Mouse (Mus musculus) embryo, embryonic 11 days (tissue): ENCODE data around the gene Trip12.

Experiments
- DNase-seq: peaks from one replicate; pipeline ENCODE4 v3.0.0-alpha.2; 2015

Trip12 gene

DNA sequence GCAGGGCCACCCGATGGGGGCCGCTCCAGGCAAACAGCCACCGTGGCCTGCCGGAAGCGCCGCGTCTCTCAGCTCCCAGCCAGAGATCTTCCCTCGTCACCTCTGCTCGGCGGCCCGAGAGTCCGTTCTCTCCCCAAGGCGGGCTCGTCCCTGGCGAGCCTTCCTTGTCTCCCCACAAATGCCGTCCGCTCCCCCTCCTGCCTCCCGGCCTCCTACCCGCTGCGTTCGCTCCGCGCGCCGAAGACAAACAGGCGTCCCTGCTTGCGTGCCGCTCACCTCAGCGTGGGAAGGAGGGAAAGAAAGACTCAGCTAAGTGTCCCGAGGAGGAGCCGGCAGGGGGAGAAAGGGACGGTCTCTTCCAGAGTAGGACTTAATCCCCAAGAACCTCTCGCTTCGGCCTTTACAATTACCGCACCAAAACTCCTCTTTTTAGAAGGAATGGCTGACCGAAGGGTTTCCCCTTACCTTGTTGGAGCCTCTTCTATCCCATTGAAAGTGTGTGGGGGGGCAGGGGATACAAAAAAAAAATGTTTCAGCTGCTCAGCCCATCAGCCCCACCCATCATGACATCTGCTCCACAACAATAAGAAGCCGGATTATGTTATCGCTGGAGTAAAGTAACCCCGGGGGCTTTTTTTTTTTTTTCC, at the start of gene Trip12:
TSS of gene Trip12 (minus strand) at position 499 of the 647 bp plus-strand sequence.
- DNase-seq = peak; percentile 70

GRCm38 (mm10) chr1:84890005-84890393, 49.7 kb upstream of the Trip12 start:
- DNase-seq = peak; percentile 66

GRCm38 (mm10) chr1:84889330-84890004, 49.2 kb upstream of the Trip12 start:
- DNase-seq = no peak

DNA sequence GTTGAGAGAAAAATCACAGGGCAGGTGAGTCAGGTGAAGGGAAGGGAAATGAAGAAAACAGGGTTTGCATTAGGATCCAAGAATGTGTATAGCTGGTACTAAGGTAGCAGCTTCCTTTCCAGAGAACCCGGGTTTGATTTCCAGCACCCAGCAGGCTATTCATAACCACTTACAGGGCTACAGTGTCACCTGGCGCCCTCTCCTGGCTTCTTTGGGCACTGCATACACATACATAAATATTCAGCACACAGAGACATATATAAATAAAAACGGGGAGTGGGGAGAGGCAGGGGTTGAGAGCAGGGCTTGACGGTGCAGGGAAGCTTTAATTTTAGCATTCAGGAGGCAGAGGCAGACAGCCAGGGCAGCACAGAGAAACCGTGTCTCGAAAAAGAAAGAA, 45.6 kb upstream of the Trip12 start:
- DNase-seq = no peak

GRCm38 (mm10) chr1:84885174-84885573, 44.9 kb upstream of the Trip12 start:
- no peak for DNase-seq

DNA sequence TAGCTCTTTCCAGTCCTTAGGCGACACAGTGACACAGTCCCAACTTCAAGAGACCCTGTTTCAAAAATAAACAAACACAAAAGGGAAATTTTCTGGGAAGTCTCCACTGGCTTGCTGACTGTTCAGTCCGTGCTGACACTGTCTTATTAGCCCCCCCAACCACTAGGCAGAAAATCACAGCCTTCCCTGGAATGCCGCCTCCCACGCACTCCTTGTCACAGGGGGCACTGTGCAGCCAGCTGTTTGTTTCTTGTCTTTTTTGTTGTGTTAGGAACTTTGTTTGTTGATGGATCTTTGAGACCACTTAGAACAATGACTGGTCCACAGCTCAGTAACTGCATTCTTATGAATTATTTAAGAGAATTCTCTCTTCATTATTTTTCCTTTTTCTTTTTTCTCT, 43.6 kb upstream of the Trip12 start:
- DNase-seq = no peak

- no peak for DNase-seq
Measured at GRCm38 (mm10) chr1:84882937-84883336, 42.6 kb upstream of the Trip12 start.

DNA sequence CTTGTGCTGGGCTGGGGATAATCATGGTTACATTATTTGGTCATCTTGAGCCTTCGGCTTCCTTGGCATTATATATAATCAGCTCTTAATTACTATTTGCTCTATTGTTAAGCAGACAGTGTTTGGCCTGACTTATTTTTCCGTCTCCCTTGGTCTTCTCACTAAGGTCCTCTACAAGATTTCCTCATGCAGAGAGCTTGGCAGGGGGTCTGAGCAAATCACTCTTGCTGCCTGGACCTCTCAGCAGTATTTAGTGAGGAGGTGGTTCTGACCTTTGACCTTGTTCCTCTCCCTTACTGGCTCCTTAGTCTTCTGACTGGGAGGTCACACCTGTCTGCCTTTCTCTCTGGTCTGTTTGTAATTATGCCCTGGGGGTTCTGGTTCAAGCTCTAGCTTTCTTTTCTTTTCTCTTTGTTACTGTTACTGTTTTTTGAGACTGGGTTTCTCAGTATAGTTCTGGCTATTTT, 41.8 kb upstream of the Trip12 start:
- no peak for DNase-seq

DNA sequence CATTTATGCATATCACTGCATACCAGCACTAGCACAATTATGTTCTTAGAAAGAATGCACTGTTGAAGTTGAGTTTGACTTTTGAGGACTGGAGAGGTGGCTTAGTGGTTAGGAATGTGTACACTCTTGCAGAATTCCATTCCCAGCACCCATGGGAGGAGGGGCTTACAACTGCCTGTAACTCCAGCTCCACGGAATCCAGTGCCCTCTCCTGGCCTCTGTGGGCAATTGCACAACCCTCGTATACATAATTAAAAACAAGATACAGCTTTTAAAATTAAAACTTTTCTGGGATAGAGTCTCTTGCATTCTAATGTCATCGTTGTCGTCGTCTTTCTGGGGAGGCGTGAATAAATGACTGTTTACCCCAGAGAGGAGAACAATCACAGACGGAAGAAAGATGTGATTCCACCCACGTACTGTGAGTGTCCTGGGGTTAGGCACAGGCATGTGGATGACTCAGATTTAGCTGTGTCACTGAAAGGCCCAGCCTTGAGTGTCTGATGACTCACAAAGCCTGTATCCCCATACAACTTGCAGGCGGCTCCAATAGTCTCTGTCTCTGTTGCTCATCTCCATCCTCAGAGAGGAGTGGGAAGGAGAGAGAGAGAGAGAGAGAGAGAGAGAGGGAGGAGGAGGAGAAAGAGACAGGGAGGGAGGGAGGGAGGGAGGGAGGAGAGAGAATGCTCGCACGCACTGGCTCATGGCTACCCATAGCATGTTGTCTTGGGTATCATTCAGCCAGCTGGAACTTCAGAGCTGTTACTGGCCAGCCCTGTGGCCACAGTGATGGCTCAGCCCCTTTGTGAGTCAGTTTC, 41.1 kb upstream of the Trip12 start:
- DNase-seq = no peak

DNA sequence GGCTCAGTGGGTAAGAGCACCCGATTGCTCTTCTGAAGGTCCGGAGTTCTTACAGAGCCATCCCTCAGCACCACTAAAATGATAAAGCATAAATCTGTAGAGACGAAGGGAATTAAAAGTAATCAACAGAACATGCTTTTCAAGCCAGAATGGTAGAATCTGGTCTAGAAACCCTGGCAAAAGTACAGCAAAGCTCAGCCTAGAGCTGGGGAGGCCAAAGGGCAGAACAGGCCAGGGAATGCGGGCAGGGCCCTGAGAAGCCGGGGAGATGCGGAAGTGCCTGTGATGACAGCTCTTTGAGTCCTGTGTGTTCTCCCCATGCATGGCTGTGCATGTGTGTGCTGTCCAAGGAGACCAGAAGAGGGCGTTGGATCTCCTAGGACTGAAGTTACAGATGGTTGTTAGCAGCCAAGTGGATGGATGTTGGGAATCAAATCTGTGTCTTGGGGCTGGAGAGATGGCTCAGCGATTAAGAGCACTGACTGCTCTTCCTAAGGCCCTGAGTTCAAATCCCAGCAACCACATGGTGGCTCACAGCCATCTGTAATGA, 39.3 kb upstream of the Trip12 start:
- no peak for DNase-seq

GRCm38 (mm10) chr1:84877590-84877989, 37.3 kb upstream of the Trip12 start:
- no peak for DNase-seq

GRCm38 (mm10) chr1:84872939-84873338, 32.6 kb upstream of the Trip12 start:
- DNase-seq = no peak

GRCm38 (mm10) chr1:84872105-84872504, 31.8 kb upstream of the Trip12 start:
- no peak for DNase-seq

DNA sequence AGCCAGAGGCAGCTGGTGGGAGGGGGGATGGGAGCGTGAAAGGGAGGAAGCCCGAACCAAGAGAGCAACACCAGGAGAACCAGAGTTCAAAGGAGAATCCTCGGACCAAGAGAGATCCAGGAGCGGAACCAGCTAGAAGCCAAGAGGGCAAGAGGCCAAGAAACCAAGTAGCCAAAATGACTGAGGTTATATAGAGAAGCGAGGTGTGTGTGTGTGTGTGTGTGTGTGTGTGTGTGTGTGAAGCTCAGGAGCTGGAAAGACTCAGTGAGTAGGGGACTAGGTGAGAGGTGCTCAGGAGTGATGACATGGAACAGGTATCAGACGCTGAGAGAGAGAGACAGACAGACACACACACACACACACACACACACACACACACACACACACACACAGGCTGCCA, 30.8 kb upstream of the Trip12 start:
- no peak for DNase-seq

DNA sequence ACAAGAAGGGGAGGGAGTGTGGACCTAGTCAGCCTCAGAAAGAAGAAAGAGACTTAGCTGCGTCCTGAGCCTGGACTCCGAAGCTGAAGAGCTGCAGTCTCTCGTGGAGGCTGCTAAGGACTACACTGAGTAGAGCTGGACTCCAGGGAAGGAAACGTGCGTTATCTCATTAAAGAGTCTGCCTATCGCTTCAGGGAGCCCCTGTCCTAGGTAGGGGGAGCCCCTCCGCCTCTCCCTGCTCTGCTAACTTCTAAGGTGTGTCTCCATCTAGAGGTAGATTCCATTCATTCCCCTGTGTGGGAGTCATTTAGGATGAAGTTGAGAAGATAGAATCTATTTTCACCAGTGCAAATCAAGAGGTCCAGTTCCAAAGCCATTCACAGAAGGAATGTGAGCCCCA, 29.2 kb upstream of the Trip12 start:
- DNase-seq = no peak

GRCm38 (mm10) chr1:84868841-84869240, 28.5 kb upstream of the Trip12 start:
- DNase-seq = no peak

- no peak for DNase-seq
Measured at GRCm38 (mm10) chr1:84868311-84868710, 28.0 kb upstream of the Trip12 start.

- no peak for DNase-seq
Measured at GRCm38 (mm10) chr1:84866706-84867230, 26.5 kb upstream of the Trip12 start.

DNA sequence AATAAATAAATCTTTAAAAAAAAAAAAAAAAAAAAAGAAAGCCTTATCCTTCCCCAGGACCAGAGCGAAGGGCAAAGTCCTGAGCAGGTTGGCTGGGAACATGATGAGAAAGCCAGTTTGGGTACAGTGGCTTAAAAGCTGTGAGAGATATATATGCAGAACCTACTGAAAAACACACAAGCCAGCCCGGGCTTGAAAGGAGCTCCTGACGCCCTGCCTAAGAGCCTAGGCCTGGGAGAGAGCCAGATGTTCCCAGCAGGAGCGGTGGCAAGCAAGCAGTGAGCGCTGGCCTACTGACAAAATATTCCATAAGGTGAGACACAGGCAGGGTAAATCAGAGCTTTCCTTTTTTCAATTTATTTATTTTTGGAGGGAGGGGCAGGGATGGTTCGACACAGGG, 25.9 kb upstream of the Trip12 start:
- DNase-seq = no peak

DNA sequence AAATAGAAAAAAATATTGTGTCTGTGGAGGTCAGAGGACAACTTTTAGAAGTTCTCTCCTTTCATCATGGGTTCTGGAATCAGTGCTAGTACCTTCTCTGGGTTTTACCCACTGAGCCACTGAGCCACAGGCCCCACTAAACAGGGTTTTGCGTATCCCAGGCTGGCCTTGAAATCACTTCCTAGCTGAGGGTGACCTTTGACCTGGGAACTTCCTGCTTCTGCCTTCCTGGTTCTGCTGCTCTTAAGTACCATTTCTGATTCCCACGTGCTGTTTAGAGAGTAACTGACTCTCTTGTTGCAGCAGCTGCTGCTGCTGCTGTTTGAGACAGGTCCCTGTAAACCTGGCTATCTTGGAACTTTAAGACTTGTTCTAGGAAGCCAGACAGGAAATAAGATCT, 24.3 kb upstream of the Trip12 start:
- DNase-seq = no peak

DNA sequence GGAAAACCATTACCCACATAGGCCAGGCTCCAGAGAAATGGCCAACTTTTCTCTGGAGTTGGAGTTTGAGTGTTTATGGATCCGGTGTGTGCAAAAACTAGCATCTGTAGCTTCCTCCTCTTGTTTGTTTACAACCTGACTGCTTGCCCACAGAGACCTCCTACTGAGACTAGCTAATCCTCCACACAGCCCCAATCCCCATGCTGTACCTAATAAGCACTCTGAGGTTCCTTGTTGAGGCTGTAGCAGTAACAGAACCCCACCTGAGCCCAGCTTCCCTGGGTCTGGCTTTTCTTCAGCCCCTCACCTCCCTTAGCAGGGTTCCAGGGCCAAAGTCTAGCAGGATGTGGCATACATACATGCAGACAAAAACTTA, 20.9 kb upstream of the Trip12 start:
- no peak for DNase-seq

- no peak for DNase-seq
Measured at GRCm38 (mm10) chr1:84860360-84861254, 20.3 kb upstream of the Trip12 start.
